Mouse (Mus musculus): Measurements from ENCODE around the gene Anxa9.

DNA sequence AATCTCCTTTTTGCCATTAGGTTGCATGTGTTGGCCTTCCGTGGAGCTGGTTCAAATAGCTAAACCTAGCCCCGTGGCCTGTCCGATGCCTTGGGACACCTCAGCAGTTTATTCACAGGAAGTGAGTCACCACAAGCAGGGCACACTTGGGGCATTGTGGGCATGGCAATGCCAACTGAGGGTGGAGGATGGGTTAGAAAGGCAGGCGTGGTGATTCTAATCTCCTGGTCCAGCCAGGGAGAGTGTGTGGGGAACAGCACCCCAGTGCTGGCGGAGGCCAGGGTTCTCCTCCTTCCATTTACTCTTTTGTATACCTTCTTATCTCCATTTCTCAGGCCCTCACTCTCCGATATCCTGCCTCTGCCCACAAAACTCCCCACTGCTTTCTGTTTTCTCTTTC lies 5.6 kb upstream of the Anxa9 start:
- TF ChIP-seq EP300 (optimal IDR thresholded peaks at IDR 0.05) = no peak
- no peak for TF ChIP-seq CTCF (IDR thresholded peaks at IDR 0.05; ENCODE audit: low read depth)

Measured in stomach, postnatal 0 days (tissue).